Comparison of ENCODE assay signal across 10 mouse cellular contexts in the genomic region with DNA sequence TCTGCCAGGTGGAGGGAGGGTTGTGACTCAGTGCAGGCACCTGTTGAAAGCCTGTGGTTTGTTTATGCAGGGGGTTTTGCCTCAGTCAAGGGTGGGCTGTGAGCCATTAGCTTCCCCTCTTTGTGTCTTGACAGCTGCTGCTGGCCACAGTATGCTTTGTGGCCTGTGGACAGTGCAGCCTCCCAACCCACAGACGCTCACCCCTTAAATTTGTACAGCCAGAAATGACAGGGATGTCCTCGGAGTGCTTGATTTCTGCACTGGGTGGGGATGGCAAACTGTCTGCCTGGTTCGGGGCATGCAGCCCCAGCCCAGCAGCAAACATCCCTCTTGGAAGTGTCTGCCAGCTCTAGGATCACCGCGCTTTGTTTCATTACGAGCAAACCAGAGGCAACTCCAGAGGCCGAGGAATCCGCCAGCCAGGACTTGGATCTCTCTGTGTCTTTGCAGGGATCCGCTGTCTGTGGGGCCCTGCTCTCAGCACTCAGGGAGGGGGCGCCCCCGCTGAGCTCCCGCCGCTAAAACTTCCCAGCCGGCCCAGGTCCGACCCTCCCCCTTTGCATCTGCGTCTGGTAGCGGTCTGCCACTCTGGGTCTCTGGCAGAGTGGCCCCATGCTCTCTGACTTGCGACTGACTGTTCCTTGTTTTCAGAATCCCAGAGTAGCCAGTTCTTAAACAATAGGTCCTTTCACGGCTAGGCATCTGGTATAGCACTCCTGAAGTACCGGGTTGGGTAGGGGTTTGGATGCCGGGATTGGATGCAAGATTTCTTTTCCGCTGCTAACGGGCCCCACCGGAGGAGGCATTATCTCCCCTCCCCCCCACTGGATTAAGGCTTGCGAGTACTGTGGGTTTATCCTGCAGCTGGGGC. TPM values are rescaled to one million over a fixed set of nuclear protein-coding genes. Genes with fewer than 3 reads are reported as not detected.
DNase-seq lines count a peak whose midpoint lies in the region; ATAC-seq lines count a peak whose summit lies in the region.
"Not testable (repeated sequence)": the region's sequence is repeated elsewhere in the genome, so short reads cannot be mapped to it uniquely, and the experiment has no call there.
"Had no signal": no experiment of that assay in that cellular context is flagged by ENCODE, and none has a peak within 500 bp of the region (broad histone marks: within the 10 kb centered on the region; RNA-seq: fewer than 3 reads in every experiment).

A gene (plus strand): TSS at position 207 of the 871 bp plus-strand sequence.

- peak within 1 kb of the TSS; percentile 84 for H3K27ac ChIP-seq in embryonic facial prominence, embryonic 10.5 days (replicated peaks)
- peak within 1 kb of the TSS; percentile 91 for H3K27ac ChIP-seq in forebrain, embryonic 13.5 days
- peak within 1 kb of the TSS; percentile 81 for H3K27ac ChIP-seq in heart, embryonic 12.5 days (ENCODE audit: poor library complexity, severe bottlenecking)
- peak within 1 kb of the TSS; percentile 94 for H3K27ac ChIP-seq in hindbrain, embryonic 13.5 days
- not testable (repeated sequence) for H3K27ac ChIP-seq in kidney, embryonic 15.5 days; liver, embryonic 11.5 days (ENCODE audit: low read depth, low read length)
- H3K27ac ChIP-seq in midbrain, embryonic 14.5 days (replicated peaks; ENCODE audit: low read depth, low read length) = peak within 1 kb of the TSS; percentile 88
- H3K27ac ChIP-seq in stomach, embryonic 14.5 days (ENCODE audit: low read length) = peak within 1 kb of the TSS; percentile 67; the same call in 1 of the 2 replicates

- DNase-seq in embryonic facial prominence, embryonic 10.5 days (ENCODE audit: low spot score); liver, embryonic 11.5 days (ENCODE audit: low spot score); midbrain, embryonic 14.5 days: not testable (repeated sequence)

- peak; percentile 93 for ATAC-seq in forebrain, embryonic 13.5 days
- peak; percentile 75 for ATAC-seq in heart, embryonic 12.5 days (ENCODE audit: insufficient number of reproducible peaks, low FRiP score)
- peak; percentile 92 for ATAC-seq in hindbrain, embryonic 13.5 days (ENCODE audit: low FRiP score)
- ATAC-seq in kidney, embryonic 15.5 days (replicated peaks; ENCODE audit: low FRiP score) = peak; percentile 54; the same call in 1 of the 2 replicates
- not testable (repeated sequence) for ATAC-seq in liver, embryonic 11.5 days (replicated peaks; ENCODE audit: low FRiP score)
- peak; percentile 91 for ATAC-seq in midbrain, embryonic 14.5 days (ENCODE audit: low FRiP score, low TSS enrichment)
- peak; percentile 88; the same call in 1 of the 2 replicates for ATAC-seq in stomach, embryonic 14.5 days (ENCODE audit: insufficient number of reproducible peaks, insufficient read depth, low FRiP score, low read depth)

- WGBS in embryonic facial prominence, embryonic 10.5 days = no CpG with 5 or more reads among the region's 25 CpGs
- no CpG with 5 or more reads among the region's 25 CpGs for WGBS in forebrain, embryonic 13.5 days
- no CpG with 5 or more reads among the region's 25 CpGs for WGBS in heart, embryonic 12.5 days
- WGBS in hindbrain, embryonic 13.5 days = no CpG with 5 or more reads among the region's 25 CpGs
- WGBS in kidney, embryonic 15.5 days = no CpG with 5 or more reads among the region's 25 CpGs
- WGBS in liver, embryonic 11.5 days = no CpG with 5 or more reads among the region's 25 CpGs
- no CpG with 5 or more reads among the region's 25 CpGs for WGBS in midbrain, embryonic 14.5 days
- WGBS in stomach, embryonic 14.5 days = no CpG with 5 or more reads among the region's 25 CpGs

- H3K9me3 ChIP-seq in embryonic facial prominence, embryonic 10.5 days; forebrain, embryonic 13.5 days (replicated peaks); heart, embryonic 12.5 days (replicated peaks); hindbrain, embryonic 13.5 days; kidney, embryonic 15.5 days (replicated peaks); liver, embryonic 11.5 days (ENCODE audit: control insufficient read depth, low read length); midbrain, embryonic 14.5 days (ENCODE audit: control insufficient read depth, low read length); stomach, embryonic 14.5 days (ENCODE audit: control insufficient read depth, low read depth, low read length): not testable (repeated sequence)

- H3K4me2 ChIP-seq in forebrain, embryonic 13.5 days = peak within 1 kb of the TSS; percentile 50
- peak within 1 kb of the TSS; percentile 61 for H3K4me2 ChIP-seq in heart, embryonic 12.5 days
- H3K4me2 ChIP-seq in hindbrain, embryonic 13.5 days = peak within 1 kb of the TSS; percentile 43
- peak within 1 kb of the TSS; percentile 53 for H3K4me2 ChIP-seq in kidney, embryonic 15.5 days
- peak within 1 kb of the TSS; percentile 39; the same call in 1 of the 2 replicates for H3K4me2 ChIP-seq in liver, embryonic 11.5 days
- H3K4me2 ChIP-seq in midbrain, embryonic 14.5 days (ENCODE audit: low read length) = peak within 1 kb of the TSS; percentile 40
- not testable (repeated sequence) for H3K4me2 ChIP-seq in stomach, embryonic 14.5 days (replicated peaks; ENCODE audit: low read depth, low read length)

- not testable (repeated sequence) for H3K4me1 ChIP-seq in embryonic facial prominence, embryonic 10.5 days; forebrain, embryonic 13.5 days; heart, embryonic 12.5 days (replicated peaks); hindbrain, embryonic 13.5 days (replicated peaks); kidney, embryonic 15.5 days; liver, embryonic 11.5 days (replicated peaks; ENCODE audit: control insufficient read depth, insufficient read depth, low read length); midbrain, embryonic 14.5 days (ENCODE audit: control insufficient read depth, insufficient read depth, low read length); stomach, embryonic 14.5 days (ENCODE audit: control insufficient read depth, insufficient read depth, low read length)

- H3K36me3 ChIP-seq in embryonic facial prominence, embryonic 10.5 days (replicated peaks); forebrain, embryonic 13.5 days (ENCODE audit: poor library complexity, severe bottlenecking); heart, embryonic 12.5 days; hindbrain, embryonic 13.5 days; kidney, embryonic 15.5 days; liver, embryonic 11.5 days (ENCODE audit: control insufficient read depth, insufficient read depth, low read length); midbrain, embryonic 14.5 days (ENCODE audit: control insufficient read depth, insufficient read depth, low read length); stomach, embryonic 14.5 days (ENCODE audit: control insufficient read depth, insufficient read depth, low read length): not testable (repeated sequence)

- peak within 1 kb of the TSS; percentile 55 for H3K9ac ChIP-seq in forebrain, embryonic 13.5 days
- H3K9ac ChIP-seq in heart, embryonic 12.5 days = 0 out of 2 replicates have a peak within 1 kb of the TSS, but pooled peaks have one; percentile 48
- H3K9ac ChIP-seq in hindbrain, embryonic 13.5 days = peak within 1 kb of the TSS; percentile 61; the same call in 1 of the 2 replicates
- not testable (repeated sequence) for H3K9ac ChIP-seq in kidney, embryonic 15.5 days; liver, embryonic 11.5 days (ENCODE audit: low read depth, low read length); stomach, embryonic 14.5 days (replicated peaks; ENCODE audit: low read depth, low read length)
- H3K9ac ChIP-seq in midbrain, embryonic 14.5 days (replicated peaks; ENCODE audit: low read length) = 0 out of 2 replicates have a peak within 1 kb of the TSS, but pooled peaks have one; percentile 34

- H3K4me3 ChIP-seq in embryonic facial prominence, embryonic 10.5 days = peak within 1 kb of the TSS; percentile 43; the same call in 1 of the 2 replicates
- H3K4me3 ChIP-seq in forebrain, embryonic 13.5 days = peak within 1 kb of the TSS; percentile 29
- H3K4me3 ChIP-seq in heart, embryonic 12.5 days = peak within 1 kb of the TSS; percentile 40
- peak within 1 kb of the TSS; percentile 31 for H3K4me3 ChIP-seq in hindbrain, embryonic 13.5 days
- H3K4me3 ChIP-seq in kidney, embryonic 15.5 days (replicated peaks) = peak within 1 kb of the TSS; percentile 35
- H3K4me3 ChIP-seq in liver, embryonic 11.5 days (ENCODE audit: low read depth, low read length); midbrain, embryonic 14.5 days (replicated peaks; ENCODE audit: low read depth, low read length); stomach, embryonic 14.5 days (ENCODE audit: low read depth, low read length): not testable (repeated sequence)

- not testable (repeated sequence) for H3K27me3 ChIP-seq in embryonic facial prominence, embryonic 10.5 days (replicated peaks; ENCODE audit: low read depth, poor library complexity, severe bottlenecking); forebrain, embryonic 13.5 days; heart, embryonic 12.5 days (replicated peaks); hindbrain, embryonic 13.5 days; kidney, embryonic 15.5 days; liver, embryonic 11.5 days (replicated peaks; ENCODE audit: control insufficient read depth, insufficient read depth, low read length); midbrain, embryonic 14.5 days (ENCODE audit: control insufficient read depth, insufficient read depth, low read length); stomach, embryonic 14.5 days (ENCODE audit: control insufficient read depth, insufficient read depth, low read length)

RNA-seq across cellular contexts. Expression of the gene that starts here (rescaled TPM):
- polyA plus RNA-seq in embryonic facial prominence, embryonic 10.5 days (2016; fragmentation: Nextera tagmentation; extraction: Ambion mirVana) = 1.9 and 3.3 TPM in 2 replicates
- polyA plus RNA-seq in forebrain, embryonic 13.5 days (2015; fragmentation: Nextera tagmentation; extraction: Ambion mirVana) = 3.5 and 4.1 TPM in 2 replicates
- polyA plus RNA-seq in heart, embryonic 12.5 days (2016; fragmentation: Nextera tagmentation; extraction: Ambion mirVana) = 0.54 and 1.2 TPM in 2 replicates
- polyA plus RNA-seq in hindbrain, embryonic 13.5 days (2015; fragmentation: Nextera tagmentation; extraction: Ambion mirVana) = 4.9 and 5.7 TPM in 2 replicates
- 0.85 and 1.2 TPM in 2 replicates for polyA plus RNA-seq in kidney, embryonic 15.5 days (2015; fragmentation: Nextera tagmentation; extraction: Ambion mirVana)
- 0.26 TPM in 1 of 2 replicates, not detected in the other for polyA plus RNA-seq in liver, embryonic 11.5 days (2014; fragmentation: Nextera tagmentation; extraction: Ambion mirVana)
- 2.0 and 3.0 TPM in 2 replicates for polyA plus RNA-seq in midbrain, embryonic 14.5 days (2014; fragmentation: Nextera tagmentation; extraction: Ambion mirVana)
- 0.97 and 1.4 TPM in 2 replicates for polyA plus RNA-seq in stomach, embryonic 14.5 days (2014; fragmentation: Nextera tagmentation; extraction: Ambion mirVana)
- polyA plus RNA-seq: heart, adult 2 months; inflammation-experienced regulatory T-cells, adult 6 months had no signal
